Mouse (Mus musculus) midbrain, postnatal 0 days (tissue): ENCODE measurements around the gene Cdkl1. TPM values are rescaled to one million over a fixed set of nuclear protein-coding genes. Genes with fewer than 3 reads are reported as not detected.

Experiments used
- ATAC-seq: fragments of 200-750 bp; cut with Nextera tagmentation; 2 replicates; pipeline ENCODE4 v1.8.0; 2017; ENCODE audit warnings: moderate number of reproducible peaks, mild to moderate bottlenecking, moderate TSS enrichment, moderate library complexity; ENCODE audit not compliant: low FRiP score
- DNase-seq: peaks from one replicate; pipeline ENCODE4 v3.0.0-alpha.2; 2015; ENCODE audit warnings: low spot score
- H3K27ac ChIP-seq: fragments of 300-500 bp; sonication (generic); 2 replicates; pipeline ENCODE4 v1.5.1; 2014; ENCODE audit warnings: low read depth, mild to moderate bottlenecking, low read length, mixed read lengths
- H3K27me3 ChIP-seq: fragments of 300-500 bp; sonication (generic); 2 replicates; pipeline ENCODE4 v1.6.1; 2014; ENCODE audit warnings: low read length, control low read depth, mixed read lengths; ENCODE audit not compliant: insufficient read depth
- H3K36me3 ChIP-seq: fragments of 300-500 bp; sonication (generic); 2 replicates; pipeline ENCODE4 v1.6.1; 2014; ENCODE audit warnings: low read length, control low read depth, mixed read lengths; ENCODE audit not compliant: insufficient read depth
- H3K4me1 ChIP-seq: fragments of 300-500 bp; sonication (generic); 2 replicates; pipeline ENCODE4 v1.6.1; 2014; ENCODE audit warnings: mild to moderate bottlenecking, control low read depth, antibody characterized with exemption, low read length, mixed read lengths; ENCODE audit not compliant: insufficient read depth
- H3K4me2 ChIP-seq: fragments of 300-500 bp; sonication (generic); 2 replicates; pipeline ENCODE4 v1.6.1; 2014; ENCODE audit warnings: low read depth, mild to moderate bottlenecking, low read length, mixed read lengths; ENCODE audit not compliant: poor library complexity, severe bottlenecking
- H3K4me3 ChIP-seq: fragments of 300-500 bp; sonication (generic); 2 replicates; pipeline ENCODE4 v1.5.1; 2014; ENCODE audit warnings: low read depth, mild to moderate bottlenecking, low read length, moderate library complexity
- H3K9ac ChIP-seq: fragments of 300-500 bp; sonication (generic); replicated peaks from 2 replicates; pipeline ENCODE4 v1.6.1; 2014; ENCODE audit warnings: mild to moderate bottlenecking, low read length, moderate library complexity, mixed read lengths; ENCODE audit not compliant: poor library complexity, severe bottlenecking
- H3K9me3 ChIP-seq: fragments of 300-500 bp; sonication (generic); 2 replicates; pipeline ENCODE4 v1.6.1; 2016; ENCODE audit warnings: low read length, control low read depth
- CTCF ChIP-seq: IDR thresholded peaks from 2 replicates; pipeline ENCODE4 v1.5.1; 2016; ENCODE audit warnings: antibody characterized with exemption, mild to moderate bottlenecking
- WGBS: fragments of 180-500 bp; shearing (Covaris S2); extraction: QIAGEN DNeasy Blood & Tissue Kit; methylation state at CpG from one replicate; pipeline ENCODE4 v1.1.7; 2014; 5-methylcytosine and 5-hydroxymethylcytosine counted together
- polyA plus RNA-seq: library from polyadenylated mRNA; unstranded; fragments of >200 nt; fragmentation: Nextera tagmentation; extraction: Ambion mirVana; gene quantifications from 2 replicates; pipeline ENCODE4 v1.2.1, GENCODE M21; 2015
- total RNA-seq: library from RNA; depleted of rRNA; stranded (reverse); fragments of >200 nt; gene quantifications from 2 replicates; pipeline ENCODE4 v1.2.3, GENCODE M21; 2014

Cdkl1 gene
- total and polyA plus RNA-seq, 2 experiments from 2014 or later: 21.7 to 46.0 TPM

- WGBS: 26% methylated on average over 27 of the region's 27 CpGs
- H3K4me3 ChIP-seq: peak overlapping the region; percentile 42
- no peaks in the 10 kb centered on the region for H3K9me3 ChIP-seq
- no peak for TF ChIP-seq CTCF
- peak overlapping the region; percentile 88 for H3K4me2 ChIP-seq
- H3K4me1 ChIP-seq: peaks cover 3% of the 10 kb centered on the region
- peak overlapping the region; percentile 82 for H3K27ac ChIP-seq
- peak; percentile 42 for ATAC-seq
- H3K9ac ChIP-seq: peak overlapping the region; percentile 58
- peak; percentile 23 for DNase-seq
- no peaks in the 10 kb centered on the region for H3K27me3 ChIP-seq
- H3K36me3 ChIP-seq: no peaks in the 10 kb centered on the region
Observed at GRCm38 (mm10) chr12:69789766-69790529, 1.1 kb downstream of the Cdkl1 start.

GRCm38 (mm10) chr12:69788380-69788779 lies 2.7 kb downstream of the Cdkl1 start:
- Histone ChIP-seq H3K4me3 (no peak overlapping the region), H3K4me2 (peak overlapping the region; percentile 88), H3K36me3 (no peaks in the 10 kb centered on the region), H3K9ac (no peak overlapping the region), H3K27me3 (no peaks in the 10 kb centered on the region), H3K27ac (no peak overlapping the region), H3K9me3 (no peaks in the 10 kb centered on the region), H3K4me1 (peaks cover 3% of the 10 kb centered on the region)
- ATAC-seq: no peak
- TF ChIP-seq CTCF: no peak
- 91% methylated on average over 5 of the region's 5 CpGs for WGBS
- DNase-seq: no peak

GRCm38 (mm10) chr12:69785471-69785870 lies 5.6 kb downstream of the Cdkl1 start:
- H3K36me3 ChIP-seq: no peaks in the 10 kb centered on the region
- no peak overlapping the region for H3K27ac ChIP-seq
- DNase-seq (no peak), ATAC-seq (no peak)
- no peaks in the 10 kb centered on the region for H3K27me3 ChIP-seq
- no peak overlapping the region for H3K9ac ChIP-seq
- H3K4me2 ChIP-seq: no peak overlapping the region
- 91% methylated on average over 9 of the region's 9 CpGs for WGBS
- H3K4me3 ChIP-seq: no peak overlapping the region
- no peaks in the 10 kb centered on the region; the same call in 1 of the 2 replicates for H3K4me1 ChIP-seq
- H3K9me3 ChIP-seq: no peaks in the 10 kb centered on the region
- TF ChIP-seq CTCF: no peak

GRCm38 (mm10) chr12:69783247-69784025 lies 7.6 kb downstream of the Cdkl1 start:
- no peaks in the 10 kb centered on the region for H3K4me1 ChIP-seq
- no peaks in the 10 kb centered on the region for H3K36me3 ChIP-seq
- TF ChIP-seq CTCF: no peak
- DNase-seq: no peak
- no peak overlapping the region for H3K4me3 ChIP-seq
- ATAC-seq: no peak
- no peak overlapping the region for H3K9ac ChIP-seq
- H3K27ac ChIP-seq: no peak overlapping the region
- H3K27me3 ChIP-seq: no peaks in the 10 kb centered on the region
- H3K4me2 ChIP-seq: no peak overlapping the region
- H3K9me3 ChIP-seq: no peaks in the 10 kb centered on the region
- WGBS: 68% methylated on average over 6 of the region's 6 CpGs

GRCm38 (mm10) chr12:69781935-69782650 lies 9.0 kb downstream of the Cdkl1 start:
- TF ChIP-seq CTCF: no peak
- Histone ChIP-seq H3K4me1 (no peaks in the 10 kb centered on the region), H3K4me3 (no peak overlapping the region), H3K9ac (no peak overlapping the region), H3K4me2 (no peak overlapping the region), H3K27ac (no peak overlapping the region), H3K27me3 (no peaks in the 10 kb centered on the region), H3K36me3 (no peaks in the 10 kb centered on the region), H3K9me3 (no peaks in the 10 kb centered on the region)
- 83% methylated on average over 10 of the region's 10 CpGs for WGBS
- no peak for ATAC-seq
- no peak for DNase-seq
